Mouse (Mus musculus): ENCODE results near the gene Nup54. TPM values are rescaled to one million over a fixed set of nuclear protein-coding genes. Genes with fewer than 3 reads are reported as not detected.

Nup54 gene
- total and polyA plus RNA-seq, 2 experiments from 2014 or later, result 43.7 to 94.5 TPM

DNA sequence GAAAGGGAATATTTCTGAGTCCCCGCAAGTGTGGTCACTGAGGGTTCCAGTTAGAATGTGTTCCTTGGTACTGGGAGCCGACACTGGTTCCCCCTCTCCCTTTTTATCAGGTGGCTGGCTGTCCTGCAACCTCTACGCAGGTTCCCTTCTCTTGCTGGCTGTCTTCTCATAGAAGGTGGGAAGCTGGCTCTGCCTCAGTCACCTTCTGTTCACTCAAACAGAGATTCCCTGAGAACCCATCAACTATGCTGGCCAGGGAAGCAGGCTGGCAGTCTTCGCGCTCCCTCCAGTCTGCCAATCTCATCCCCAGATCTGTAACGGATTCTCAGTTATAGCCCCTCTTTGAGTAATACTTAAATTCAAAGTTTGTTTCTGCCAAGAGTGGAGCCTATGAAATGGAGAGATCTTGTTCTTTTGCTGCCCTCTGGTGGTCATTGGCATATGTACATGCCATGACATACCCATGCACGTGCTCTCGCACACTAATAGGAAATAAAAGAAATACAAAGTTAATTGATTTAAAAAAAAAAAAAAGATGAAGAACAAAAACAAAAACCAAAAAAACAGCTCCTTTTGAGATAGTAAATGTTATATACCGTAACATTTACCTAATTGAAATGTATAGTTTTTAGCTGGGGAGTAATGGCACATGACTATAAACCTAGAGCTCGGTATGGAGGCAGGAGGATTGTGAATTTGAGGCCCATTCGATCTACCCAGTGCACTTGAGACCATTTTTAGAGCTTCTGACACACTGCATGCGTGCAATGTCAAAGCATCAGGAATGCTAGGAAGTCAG, 53.3 kb downstream of the Nup54 start:
- Histone ChIP-seq H3K27me3 (ENCODE audit: insufficient read depth, low read length) (no peaks in the 10 kb centered on the region), H3K4me3 (ENCODE audit: low read depth, low read length) (no peak overlapping the region), H3K9ac (no peak overlapping the region), H3K9me3 (ENCODE audit: low read length) (no peaks in the 10 kb centered on the region), H3K36me3 (ENCODE audit: insufficient read depth) (no peaks in the 10 kb centered on the region), H3K4me1 (ENCODE audit: insufficient read depth) (no peaks in the 10 kb centered on the region), H3K27ac (ENCODE audit: low read depth, low read length) (no peak overlapping the region), H3K4me2 (ENCODE audit: low read depth) (no peak overlapping the region)
- ATAC-seq, result peak; percentile 93
- WGBS, result 32% methylated on average over 12 of the region's 12 CpGs
- peak; percentile 86 for TF ChIP-seq CTCF (IDR thresholded peaks at IDR 0.05; ENCODE audit: low read depth)
- peak; percentile 91 for DNase-seq

DNA sequence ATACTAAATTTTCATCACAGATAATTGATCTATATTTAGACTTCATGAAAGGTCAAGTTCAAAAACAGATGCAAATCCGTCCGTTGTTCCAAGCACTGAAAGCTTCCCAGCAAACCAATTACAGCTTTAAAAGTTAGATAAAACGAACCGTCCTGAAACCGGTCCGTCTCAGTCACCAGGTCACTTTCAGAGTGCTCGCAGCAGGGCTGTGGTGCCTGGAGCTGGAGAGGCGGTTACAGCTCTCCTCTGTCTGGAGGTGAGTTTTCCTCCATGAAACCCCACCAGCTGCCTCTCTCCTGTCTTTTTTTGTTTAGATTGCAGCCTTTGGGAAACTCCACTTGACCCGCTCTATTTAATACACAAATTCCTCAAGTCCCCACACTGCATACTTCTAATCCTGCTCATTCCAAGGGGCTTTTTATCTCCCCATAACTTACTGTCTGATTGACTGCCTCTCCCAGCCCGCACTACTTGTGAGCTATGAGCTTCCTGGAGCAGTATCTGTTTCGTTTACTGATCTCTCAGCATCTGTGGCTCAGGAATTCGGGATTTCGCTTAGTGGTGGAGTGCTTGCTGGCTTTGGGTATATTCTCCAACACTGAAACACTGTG, 58.1 kb downstream of the Nup54 start:
- no peak overlapping the region for H3K4me3 ChIP-seq (ENCODE audit: low read depth, low read length)
- no peak for DNase-seq
- H3K27ac ChIP-seq (ENCODE audit: low read depth, low read length), result no peak overlapping the region
- ATAC-seq, result no peak
- no peaks in the 10 kb centered on the region for H3K4me1 ChIP-seq (ENCODE audit: insufficient read depth)
- no peak overlapping the region for H3K9ac ChIP-seq
- H3K36me3 ChIP-seq (ENCODE audit: insufficient read depth), result no peaks in the 10 kb centered on the region
- no peak overlapping the region for H3K4me2 ChIP-seq (ENCODE audit: low read depth)
- no peaks in the 10 kb centered on the region for H3K27me3 ChIP-seq (ENCODE audit: insufficient read depth, low read length)
- H3K9me3 ChIP-seq (ENCODE audit: low read length), result no peaks in the 10 kb centered on the region
- TF ChIP-seq CTCF (IDR thresholded peaks at IDR 0.05; ENCODE audit: low read depth), result no peak
- WGBS, result 26% methylated on average over 13 of the region's 13 CpGs

DNA sequence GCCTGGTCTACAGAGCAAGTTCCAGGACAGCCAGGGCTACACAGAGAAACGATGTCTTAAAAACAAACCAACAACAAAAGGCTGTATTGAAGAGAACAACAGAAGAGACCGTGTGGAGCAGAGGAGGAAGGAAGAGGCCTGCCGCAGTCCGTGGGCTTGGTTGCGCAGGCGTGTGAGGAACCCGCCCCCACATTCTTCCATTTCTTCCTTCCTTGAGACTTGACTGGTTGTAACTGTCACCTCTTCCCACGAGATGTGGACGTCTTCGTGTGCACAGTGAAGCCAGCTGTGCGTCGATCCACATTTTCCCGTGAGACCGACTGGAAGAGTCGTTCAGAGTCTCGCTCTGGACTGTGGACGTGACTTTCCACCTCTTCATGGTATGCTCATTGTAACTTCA, 59.7 kb downstream of the Nup54 start:
- no peaks in the 10 kb centered on the region for H3K4me1 ChIP-seq (ENCODE audit: insufficient read depth)
- no peak overlapping the region for H3K27ac ChIP-seq (ENCODE audit: low read depth, low read length)
- H3K4me3 ChIP-seq (ENCODE audit: low read depth, low read length), result no peak overlapping the region
- H3K27me3 ChIP-seq (ENCODE audit: insufficient read depth, low read length), result no peaks in the 10 kb centered on the region
- no peaks in the 10 kb centered on the region for H3K9me3 ChIP-seq (ENCODE audit: low read length)
- no peaks in the 10 kb centered on the region for H3K36me3 ChIP-seq (ENCODE audit: insufficient read depth)
- no peak for TF ChIP-seq CTCF (IDR thresholded peaks at IDR 0.05; ENCODE audit: low read depth)
- H3K9ac ChIP-seq, result no peak overlapping the region
- WGBS, result 85% methylated on average over 17 of the region's 17 CpGs
- H3K4me2 ChIP-seq (ENCODE audit: low read depth), result no peak overlapping the region
- ATAC-seq (no peak), DNase-seq (no peak)

DNA sequence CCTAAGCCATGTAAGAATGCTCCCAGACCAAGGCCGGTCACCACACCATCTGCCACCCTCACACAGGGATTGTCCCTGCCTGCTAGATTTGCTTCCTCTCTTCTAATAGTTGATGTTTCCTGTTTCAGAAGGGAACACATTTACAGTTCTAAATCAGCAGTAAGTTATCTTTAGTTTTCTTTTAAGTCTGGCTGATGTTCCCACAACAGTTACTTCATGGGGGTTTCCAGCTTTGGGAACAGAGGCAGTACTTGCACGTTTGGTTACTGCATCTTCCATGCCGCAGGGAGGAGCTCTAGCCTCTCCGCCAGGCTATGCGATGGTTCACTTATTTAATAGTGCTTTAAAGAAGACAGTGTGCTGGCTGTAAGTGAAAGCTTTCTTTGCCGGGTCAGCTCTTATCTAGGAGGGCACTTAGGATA, 60.3 kb downstream of the Nup54 start:
- 70% methylated on average over 6 of the region's 6 CpGs for WGBS

DNA sequence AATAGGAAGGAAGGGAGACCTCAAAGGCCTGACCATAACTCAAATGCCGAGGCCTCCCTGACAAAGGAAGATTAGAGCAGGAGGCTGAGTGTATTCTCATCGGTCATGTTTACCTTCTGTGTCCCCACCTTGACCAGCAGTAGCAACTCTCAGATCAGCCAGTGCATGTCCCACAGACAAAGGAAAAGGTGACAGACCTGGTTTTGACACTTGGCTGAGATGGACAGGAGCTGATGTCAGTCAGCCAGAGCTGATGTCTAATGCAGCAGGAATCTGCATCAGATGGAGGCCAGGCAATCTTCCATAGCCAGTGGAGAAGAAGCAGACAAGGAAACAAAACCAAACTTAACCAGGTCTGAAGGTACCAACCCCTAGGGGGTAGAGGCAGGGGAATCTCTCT, 62.4 kb downstream of the Nup54 start:
- 75% methylated on average over 2 of the region's 2 CpGs for WGBS
- H3K4me2 ChIP-seq (ENCODE audit: low read depth), result no peak overlapping the region
- no peak for DNase-seq
- H3K4me1 ChIP-seq (ENCODE audit: insufficient read depth), result peaks cover 4% of the 10 kb centered on the region; the same call in 1 of the 2 replicates
- H3K9me3 ChIP-seq (ENCODE audit: low read length), result no peaks in the 10 kb centered on the region
- no peaks in the 10 kb centered on the region for H3K36me3 ChIP-seq (ENCODE audit: insufficient read depth)
- ATAC-seq, result no peak
- TF ChIP-seq CTCF (IDR thresholded peaks at IDR 0.05; ENCODE audit: low read depth), result no peak
- no peak overlapping the region for H3K27ac ChIP-seq (ENCODE audit: low read depth, low read length)
- no peak overlapping the region for H3K9ac ChIP-seq
- no peaks in the 10 kb centered on the region for H3K27me3 ChIP-seq (ENCODE audit: insufficient read depth, low read length)
- no peak overlapping the region for H3K4me3 ChIP-seq (ENCODE audit: low read depth, low read length)

More for the DNA sequence above, 60.3 kb downstream of the Nup54 start:
- Histone ChIP-seq H3K4me3 (ENCODE audit: low read depth, low read length) (no peak overlapping the region), H3K4me2 (ENCODE audit: low read depth) (no peak overlapping the region), H3K27ac (ENCODE audit: low read depth, low read length) (no peak overlapping the region), H3K4me1 (ENCODE audit: insufficient read depth) (no peaks in the 10 kb centered on the region), H3K9ac (no peak overlapping the region), H3K36me3 (ENCODE audit: insufficient read depth) (no peaks in the 10 kb centered on the region), H3K9me3 (ENCODE audit: low read length) (no peaks in the 10 kb centered on the region), H3K27me3 (ENCODE audit: insufficient read depth, low read length) (no peaks in the 10 kb centered on the region)
- no peak for ATAC-seq
- TF ChIP-seq CTCF (IDR thresholded peaks at IDR 0.05; ENCODE audit: low read depth), result no peak
- no peak for DNase-seq

DNA sequence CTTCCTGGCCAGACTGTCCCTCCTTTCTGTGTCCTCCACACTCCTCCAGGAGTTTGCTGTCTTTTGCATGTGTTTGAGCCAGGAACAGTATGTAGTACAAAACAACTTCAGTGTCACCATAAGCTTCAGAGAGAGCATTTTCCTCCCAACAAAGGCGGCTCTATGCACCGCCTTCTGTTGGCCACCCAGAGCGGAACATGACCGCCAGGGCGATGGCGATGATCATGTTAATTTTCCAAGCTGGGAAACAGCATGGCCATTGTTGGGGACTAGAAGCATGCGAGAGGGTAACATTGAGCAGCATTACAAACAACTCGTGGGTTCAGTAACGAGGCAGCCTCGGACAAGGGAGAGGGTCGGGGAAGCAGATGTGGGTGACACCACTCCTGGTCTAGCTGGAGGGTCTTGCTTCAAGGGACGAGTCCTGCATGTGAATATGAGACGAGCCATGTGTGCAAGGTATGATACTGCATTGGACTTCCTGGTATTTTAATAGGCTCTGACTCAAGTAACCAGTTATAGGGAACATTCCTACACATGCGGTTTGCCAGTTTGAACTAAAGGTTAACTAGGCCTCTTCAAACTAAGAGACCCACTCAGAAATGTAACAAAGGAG, 63.5 kb downstream of the Nup54 start:
- Histone ChIP-seq H3K27ac (ENCODE audit: low read depth, low read length) (no peak overlapping the region), H3K4me2 (ENCODE audit: low read depth) (no peak overlapping the region), H3K27me3 (ENCODE audit: insufficient read depth, low read length) (no peaks in the 10 kb centered on the region), H3K36me3 (ENCODE audit: insufficient read depth) (no peaks in the 10 kb centered on the region), H3K4me1 (ENCODE audit: insufficient read depth) (peaks cover 4% of the 10 kb centered on the region; the same call in 1 of the 2 replicates), H3K4me3 (ENCODE audit: low read depth, low read length) (no peak overlapping the region), H3K9me3 (ENCODE audit: low read length) (no peaks in the 10 kb centered on the region), H3K9ac (no peak overlapping the region)
- WGBS, result 39% methylated on average over 14 of the region's 14 CpGs
- DNase-seq (no peak), ATAC-seq (peak; percentile 55)
- 0 out of 2 replicates have a peak, but pooled peaks have one; percentile 4 for TF ChIP-seq CTCF (IDR thresholded peaks at IDR 0.05; ENCODE audit: low read depth)

DNA sequence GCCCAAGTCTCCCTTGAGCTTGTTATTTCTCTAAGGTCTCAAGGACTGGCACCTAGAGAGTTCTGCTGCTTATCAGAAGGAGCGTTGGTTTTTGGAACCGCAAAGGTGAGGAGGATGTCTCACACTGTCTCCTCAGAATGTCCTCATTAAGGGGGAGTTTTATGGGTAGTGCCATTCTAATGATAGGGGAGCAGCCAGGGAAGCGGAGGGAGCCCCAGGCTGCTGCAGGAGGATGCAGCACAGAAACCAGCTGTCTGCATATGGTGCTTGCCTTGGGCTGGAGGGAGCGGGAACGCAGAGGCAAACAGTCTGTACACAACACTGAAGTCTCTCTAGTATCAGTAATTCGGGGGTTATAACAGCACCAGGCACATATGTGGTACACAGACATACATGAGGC, 64.1 kb downstream of the Nup54 start:
- peaks cover 4% of the 10 kb centered on the region; the same call in 1 of the 2 replicates for H3K4me1 ChIP-seq (ENCODE audit: insufficient read depth)
- no peak overlapping the region for H3K27ac ChIP-seq (ENCODE audit: low read depth, low read length)
- 63% methylated on average over 6 of the region's 6 CpGs for WGBS
- H3K36me3 ChIP-seq (ENCODE audit: insufficient read depth), result no peaks in the 10 kb centered on the region
- H3K27me3 ChIP-seq (ENCODE audit: insufficient read depth, low read length), result no peaks in the 10 kb centered on the region
- DNase-seq (no peak), ATAC-seq (no peak)
- no peak overlapping the region for H3K9ac ChIP-seq
- no peak overlapping the region for H3K4me3 ChIP-seq (ENCODE audit: low read depth, low read length)
- H3K9me3 ChIP-seq (ENCODE audit: low read length), result no peaks in the 10 kb centered on the region
- H3K4me2 ChIP-seq (ENCODE audit: low read depth), result no peak overlapping the region
- no peak for TF ChIP-seq CTCF (IDR thresholded peaks at IDR 0.05; ENCODE audit: low read depth)

All from forebrain, postnatal 0 days (tissue).